Mouse (Mus musculus) embryonic facial prominence, embryonic 14.5 days (tissue): ENCODE data around the gene Gnpnat1. TPM values are rescaled to one million over a fixed set of nuclear protein-coding genes. Genes with fewer than 3 reads are reported as not detected.
"Not testable (repeated sequence)": the region's sequence is repeated elsewhere in the genome, so short reads cannot be mapped to it uniquely, and the experiment has no call there.

Experiments
- ATAC-seq: fragments of 200-750 bp; cut with Nextera tagmentation; 2 replicates; pipeline ENCODE4 v1.8.0; 2017; ENCODE audit warnings: low read depth, moderate number of reproducible peaks, moderate TSS enrichment
- DNase-seq: peaks from one replicate; pipeline ENCODE4 v3.0.0-alpha.2; 2015; ENCODE audit warnings: low spot score
- H3K27ac ChIP-seq: fragments of 300-500 bp; sonication (generic); replicated peaks from 2 replicates; pipeline ENCODE4 v1.5.1; 2014; ENCODE audit warnings: low read depth, mild to moderate bottlenecking, low read length, moderate library complexity
- H3K27me3 ChIP-seq: fragments of 300-500 bp; sonication (generic); replicated peaks from 2 replicates; pipeline ENCODE4 v1.6.1; 2014; ENCODE audit warnings: low read length; ENCODE audit not compliant: control insufficient read depth, insufficient read depth
- H3K36me3 ChIP-seq: fragments of 300-500 bp; sonication (generic); 2 replicates; pipeline ENCODE4 v1.6.1; 2014; ENCODE audit warnings: low read length, mixed read lengths; ENCODE audit not compliant: control insufficient read depth, insufficient read depth
- H3K4me1 ChIP-seq: fragments of 300-500 bp; sonication (generic); 2 replicates; pipeline ENCODE4 v1.6.1; 2014; ENCODE audit warnings: antibody characterized with exemption, low read length; ENCODE audit not compliant: control insufficient read depth, insufficient read depth
- H3K4me2 ChIP-seq: fragments of 300-500 bp; sonication (generic); 2 replicates; pipeline ENCODE4 v1.6.1; 2014; ENCODE audit warnings: low read depth, mild to moderate bottlenecking, low read length, moderate library complexity, mixed read lengths
- H3K4me3 ChIP-seq: fragments of 300-500 bp; sonication (generic); 2 replicates; pipeline ENCODE4 v1.5.1; 2014; ENCODE audit warnings: low read depth, mild to moderate bottlenecking, low read length
- H3K9ac ChIP-seq: fragments of 300-500 bp; sonication (generic); 2 replicates; pipeline ENCODE4 v1.6.1; 2014; ENCODE audit warnings: low read depth, mild to moderate bottlenecking, low read length, moderate library complexity, mixed read lengths
- H3K9me3 ChIP-seq: fragments of 300-500 bp; sonication (generic); 2 replicates; pipeline ENCODE4 v1.6.1; 2016; ENCODE audit warnings: low read length; ENCODE audit not compliant: control insufficient read depth
- WGBS: fragments of 180-500 bp; shearing (Covaris S2); extraction: QIAGEN DNeasy Blood & Tissue Kit; methylation state at CpG from one replicate; pipeline ENCODE4 v1.1.7; 2014; 5-methylcytosine and 5-hydroxymethylcytosine counted together
- polyA plus RNA-seq: library from polyadenylated mRNA; unstranded; fragments of >200 nt; fragmentation: Nextera tagmentation; extraction: Ambion mirVana; gene quantifications from 2 replicates; pipeline ENCODE4 v1.2.1, GENCODE M21; 2014

Gnpnat1 gene
- 51.1 and 55.5 TPM in 2 replicates for polyA plus RNA-seq

GRCm38 (mm10) chr14:45404813-45405212 is at the start of gene Gnpnat1:
Gene Gnpnat1 (minus strand): TSS chr14:45404913.
- not testable (repeated sequence) for H3K9me3 ChIP-seq, H3K4me1 ChIP-seq, DNase-seq, H3K27me3 ChIP-seq, H3K4me2 ChIP-seq, ATAC-seq, H3K4me3 ChIP-seq, H3K27ac ChIP-seq, H3K9ac ChIP-seq, H3K36me3 ChIP-seq
- WGBS, result 79% methylated on average over 2 of the region's 3 CpGs

GRCm38 (mm10) chr14:45453538-45454233 is 49.0 kb upstream of the Gnpnat1 start:
- no peak for DNase-seq
- no peak for ATAC-seq
- Histone ChIP-seq H3K36me3 (peaks cover 12% of the 10 kb centered on the region), H3K9ac (no peak overlapping the region), H3K27me3 (no peaks in the 10 kb centered on the region), H3K27ac (no peak overlapping the region), H3K9me3 (no peaks in the 10 kb centered on the region), H3K4me3 (no peak overlapping the region), H3K4me2 (no peak overlapping the region), H3K4me1 (peaks cover 10% of the 10 kb centered on the region)
- WGBS, result 54% methylated on average over 5 of the region's 5 CpGs

- H3K9me3 ChIP-seq, result no peaks in the 10 kb centered on the region
- no peaks in the 10 kb centered on the region for H3K27me3 ChIP-seq
- ATAC-seq, result no peak
- H3K27ac ChIP-seq, result no peak overlapping the region
- H3K9ac ChIP-seq, result no peak overlapping the region
- peaks cover 5% of the 10 kb centered on the region for H3K36me3 ChIP-seq
- no peak overlapping the region for H3K4me2 ChIP-seq
- no peak overlapping the region for H3K4me3 ChIP-seq
- H3K4me1 ChIP-seq, result peaks cover 10% of the 10 kb centered on the region
- DNase-seq, result no peak
- 25% methylated on average over 11 of the region's 11 CpGs for WGBS
Measured at GRCm38 (mm10) chr14:45452861-45453512, 48.3 kb upstream of the Gnpnat1 start.

GRCm38 (mm10) chr14:45452148-45452547 is 47.4 kb upstream of the Gnpnat1 start:
- H3K9me3 ChIP-seq, result no peaks in the 10 kb centered on the region
- H3K36me3 ChIP-seq, result no peaks in the 10 kb centered on the region
- no peak for ATAC-seq
- H3K4me3 ChIP-seq, result no peak overlapping the region
- WGBS, result 46% methylated on average over 4 of the region's 4 CpGs
- DNase-seq, result no peak
- H3K27ac ChIP-seq, result no peak overlapping the region
- H3K27me3 ChIP-seq, result no peaks in the 10 kb centered on the region
- H3K9ac ChIP-seq, result no peak overlapping the region
- peaks cover 10% of the 10 kb centered on the region for H3K4me1 ChIP-seq
- H3K4me2 ChIP-seq, result no peak overlapping the region

GRCm38 (mm10) chr14:45451090-45451489 is 46.4 kb upstream of the Gnpnat1 start:
- no peak overlapping the region for H3K9ac ChIP-seq
- peaks cover 10% of the 10 kb centered on the region for H3K4me1 ChIP-seq
- no peak overlapping the region for H3K4me2 ChIP-seq
- H3K27ac ChIP-seq, result no peak overlapping the region
- ATAC-seq (no peak), DNase-seq (no peak)
- WGBS, result 44% methylated on average over 2 of the region's 2 CpGs
- no peaks in the 10 kb centered on the region for H3K27me3 ChIP-seq
- H3K9me3 ChIP-seq, result no peaks in the 10 kb centered on the region
- H3K4me3 ChIP-seq, result no peak overlapping the region
- no peaks in the 10 kb centered on the region for H3K36me3 ChIP-seq

GRCm38 (mm10) chr14:45446777-45447176 is 42.1 kb upstream of the Gnpnat1 start:
- Histone ChIP-seq H3K27ac (no peak overlapping the region), H3K9me3 (no peaks in the 10 kb centered on the region), H3K4me2 (no peak overlapping the region), H3K9ac (no peak overlapping the region), H3K36me3 (no peaks in the 10 kb centered on the region), H3K4me3 (no peak overlapping the region), H3K27me3 (no peaks in the 10 kb centered on the region), H3K4me1 (peaks cover 8% of the 10 kb centered on the region)
- DNase-seq (no peak), ATAC-seq (no peak)
- 71% methylated on average over 3 of the region's 3 CpGs for WGBS

- 45% methylated on average over 12 of the region's 12 CpGs for WGBS
- H3K9me3 ChIP-seq, result no peaks in the 10 kb centered on the region
- no peak overlapping the region for H3K4me3 ChIP-seq
- ATAC-seq, result 0 out of 2 replicates have a peak, but pooled peaks have one; percentile 51
- no peak overlapping the region for H3K4me2 ChIP-seq
- no peaks in the 10 kb centered on the region for H3K36me3 ChIP-seq
- no peak for DNase-seq
- no peak overlapping the region for H3K27ac ChIP-seq
- H3K9ac ChIP-seq, result no peak overlapping the region
- H3K27me3 ChIP-seq, result no peaks in the 10 kb centered on the region
- H3K4me1 ChIP-seq, result peaks cover 8% of the 10 kb centered on the region
Measured at GRCm38 (mm10) chr14:45445445-45445844, 40.7 kb upstream of the Gnpnat1 start.

GRCm38 (mm10) chr14:45444870-45445269 is 40.2 kb upstream of the Gnpnat1 start:
- ATAC-seq, result no peak
- H3K27ac ChIP-seq, result no peak overlapping the region
- WGBS, result 48% methylated on average over 7 of the region's 7 CpGs

More at GRCm38 (mm10) chr14:45444870-45445269, 40.2 kb upstream of the Gnpnat1 start:
- H3K36me3 ChIP-seq, result no peaks in the 10 kb centered on the region
- DNase-seq, result no peak
- no peaks in the 10 kb centered on the region for H3K9me3 ChIP-seq
- H3K4me3 ChIP-seq, result no peak overlapping the region
- peaks cover 8% of the 10 kb centered on the region for H3K4me1 ChIP-seq
- no peak overlapping the region for H3K4me2 ChIP-seq
- H3K9ac ChIP-seq, result no peak overlapping the region
- no peaks in the 10 kb centered on the region for H3K27me3 ChIP-seq
